Mouse (Mus musculus) induced T-regulatory cell, adult 2 months (primary cell): ENCODE data around the gene Zbtb12.
"Not testable (repeated sequence)": the region's sequence is repeated elsewhere in the genome, so short reads cannot be mapped to it uniquely, and the experiment has no call there.

ENCODE experiments used
- DNase-seq: peaks from one replicate; pipeline ENCODE4 v3.0.0-alpha.2; 2012; ENCODE audit warnings: low read depth

The Zbtb12 gene

DNA sequence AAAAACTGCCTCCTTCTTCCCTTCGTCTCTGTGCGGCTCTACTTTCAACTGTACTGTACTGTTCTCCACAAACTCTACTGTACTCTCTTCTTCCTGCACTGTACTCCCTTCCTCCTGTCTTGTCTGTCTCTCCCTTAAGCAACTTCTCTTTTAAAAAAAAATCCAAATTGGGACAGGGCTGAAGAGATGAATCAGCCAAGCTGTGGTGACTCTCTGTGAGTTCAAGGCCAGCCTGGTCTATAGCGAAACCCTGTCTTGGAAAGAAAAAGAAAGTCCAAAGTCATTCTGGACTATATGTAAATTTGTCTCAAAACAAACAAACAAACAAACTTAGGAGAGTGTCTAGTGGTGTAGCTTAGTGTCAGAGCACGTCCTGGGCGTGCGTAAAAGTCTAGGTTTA is 5.0 kb upstream of the Zbtb12 start:
- DNase-seq, result no peak

DNA sequence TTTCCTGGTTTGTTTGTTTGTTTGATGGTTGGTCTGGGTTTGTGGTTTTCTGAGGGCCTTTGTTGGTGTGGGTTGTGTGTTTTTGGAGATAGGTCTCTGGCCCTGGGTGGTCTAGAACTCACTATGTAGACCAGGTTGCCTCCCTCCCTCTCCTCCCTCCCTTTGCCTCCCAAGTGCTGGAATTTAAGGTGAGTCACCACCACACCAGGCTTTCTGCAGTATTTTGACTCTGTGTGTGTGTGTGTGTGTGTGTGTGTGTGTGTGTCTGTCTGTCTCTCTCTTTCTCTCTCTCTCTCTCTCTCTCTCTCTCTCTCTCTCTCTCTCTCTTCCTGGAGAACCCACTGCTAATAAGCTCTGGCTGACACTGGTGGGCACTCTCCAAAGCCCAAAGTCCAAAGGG is 1.9 kb downstream of the Zbtb12 start:
- DNase-seq, result no peak

DNA sequence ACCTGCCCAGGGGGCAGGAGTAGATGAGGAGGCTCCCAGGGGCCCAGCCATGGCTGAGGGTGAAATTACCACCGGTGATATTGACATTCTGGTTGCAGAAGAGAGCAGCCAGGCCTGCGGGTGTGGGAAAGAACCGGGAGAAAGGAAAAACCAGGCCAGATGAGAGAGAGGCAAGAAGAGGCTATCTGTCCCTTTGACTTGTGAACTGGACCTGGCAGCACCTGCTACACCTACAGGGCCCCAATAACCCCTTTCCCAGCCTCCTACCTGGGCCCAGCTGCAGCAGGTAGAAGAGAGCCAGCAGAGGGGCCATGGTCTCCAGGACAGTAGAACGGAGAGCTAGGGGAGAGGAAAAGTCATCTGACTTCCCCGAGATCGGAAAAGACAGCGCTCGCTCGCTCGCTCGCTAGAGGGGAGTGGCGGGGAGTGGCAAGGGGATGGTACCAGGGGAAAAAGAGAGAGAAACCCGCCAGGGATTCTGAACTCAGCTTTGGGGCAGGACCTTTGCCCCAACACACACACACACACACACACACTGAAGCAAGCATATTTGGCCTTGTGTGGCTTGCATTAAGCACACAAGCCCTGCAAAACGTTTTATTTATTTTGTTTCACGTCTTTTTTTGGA is 2.5 kb downstream of the Zbtb12 start, which contains the start of gene Gm20547:
Gene Gm20547 (minus strand): TSS at position 360 of the 628 bp plus-strand sequence.
- DNase-seq, result no peak

DNA sequence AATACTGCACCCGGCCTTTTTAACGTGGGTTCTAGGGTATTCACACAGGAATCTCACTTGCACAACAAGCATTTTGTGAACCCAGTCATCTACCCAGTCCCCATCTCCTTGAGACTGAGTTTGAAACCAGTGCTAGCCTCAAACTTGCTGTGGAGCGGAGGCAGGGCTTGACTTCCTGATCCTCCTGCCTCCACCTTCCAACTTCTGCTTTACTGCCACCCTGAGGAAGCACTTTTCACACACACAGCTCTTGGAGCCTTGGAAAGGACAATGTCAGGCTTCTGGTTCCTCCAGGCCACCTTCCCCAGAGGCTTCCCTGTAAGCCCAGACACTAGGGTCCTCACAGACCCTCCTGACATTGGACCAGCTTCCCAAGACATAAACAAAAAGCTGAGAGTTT is 4.0 kb downstream of the Zbtb12 start:
- DNase-seq, result no peak

DNA sequence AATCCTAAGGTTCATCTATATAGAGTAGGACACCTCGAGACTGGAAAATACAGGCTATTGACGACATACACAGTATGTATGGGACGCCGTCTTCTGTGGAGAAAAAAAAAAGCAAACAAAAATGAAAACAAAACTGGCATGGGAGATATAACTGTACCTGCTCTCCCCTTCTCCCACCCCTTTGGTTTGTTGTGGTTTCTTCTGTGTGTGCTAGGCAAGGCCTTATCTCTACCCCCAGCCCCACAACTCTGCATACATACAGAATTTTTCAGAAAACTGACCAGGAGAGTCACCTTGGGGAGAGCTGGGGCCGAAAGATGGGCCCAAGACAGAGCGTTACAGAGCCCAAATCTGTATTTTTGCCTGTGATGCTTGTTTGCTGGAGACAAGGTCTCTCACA is 5.4 kb downstream of the Zbtb12 start:
- no peak for DNase-seq

DNA sequence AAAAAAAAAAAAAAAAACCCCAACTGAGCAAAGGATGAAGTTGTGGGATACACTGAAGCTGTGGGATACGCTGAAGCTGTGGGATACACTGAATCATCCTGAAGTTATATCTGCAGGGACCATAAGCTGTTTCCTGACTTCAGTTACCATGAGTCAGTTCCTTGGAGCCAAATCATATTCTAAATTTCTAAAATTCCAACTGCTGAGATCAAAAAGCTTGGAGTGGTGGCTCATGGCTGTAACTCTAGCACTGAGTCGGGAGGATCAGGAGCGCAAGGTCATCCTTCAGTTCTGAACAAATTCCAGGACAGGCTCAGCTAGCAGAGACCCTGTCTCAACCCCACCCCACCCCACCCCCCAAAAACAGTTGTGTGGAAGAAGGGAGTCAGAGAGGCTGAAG is 6.3 kb downstream of the Zbtb12 start:
- no peak for DNase-seq

DNA sequence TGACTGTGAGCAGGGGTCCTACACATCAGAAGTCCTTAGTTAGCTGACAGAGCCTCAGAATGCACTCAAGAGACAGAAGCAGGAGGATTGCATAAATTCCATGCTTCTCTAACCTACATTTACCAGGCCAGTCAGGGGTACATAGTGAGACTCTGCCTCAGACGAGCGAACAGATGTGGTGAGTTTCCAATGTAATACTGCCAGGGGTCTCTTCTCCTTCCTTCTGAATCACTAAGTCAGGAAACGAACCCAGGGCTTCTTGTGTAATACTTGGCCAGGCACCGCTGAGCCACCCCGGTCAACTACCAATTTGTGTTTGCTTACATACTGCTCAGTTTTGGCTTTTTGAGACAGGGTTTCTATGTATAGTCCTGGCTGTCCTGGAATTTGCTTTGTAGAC is 8.7 kb downstream of the Zbtb12 start:
- no peak for DNase-seq

DNA sequence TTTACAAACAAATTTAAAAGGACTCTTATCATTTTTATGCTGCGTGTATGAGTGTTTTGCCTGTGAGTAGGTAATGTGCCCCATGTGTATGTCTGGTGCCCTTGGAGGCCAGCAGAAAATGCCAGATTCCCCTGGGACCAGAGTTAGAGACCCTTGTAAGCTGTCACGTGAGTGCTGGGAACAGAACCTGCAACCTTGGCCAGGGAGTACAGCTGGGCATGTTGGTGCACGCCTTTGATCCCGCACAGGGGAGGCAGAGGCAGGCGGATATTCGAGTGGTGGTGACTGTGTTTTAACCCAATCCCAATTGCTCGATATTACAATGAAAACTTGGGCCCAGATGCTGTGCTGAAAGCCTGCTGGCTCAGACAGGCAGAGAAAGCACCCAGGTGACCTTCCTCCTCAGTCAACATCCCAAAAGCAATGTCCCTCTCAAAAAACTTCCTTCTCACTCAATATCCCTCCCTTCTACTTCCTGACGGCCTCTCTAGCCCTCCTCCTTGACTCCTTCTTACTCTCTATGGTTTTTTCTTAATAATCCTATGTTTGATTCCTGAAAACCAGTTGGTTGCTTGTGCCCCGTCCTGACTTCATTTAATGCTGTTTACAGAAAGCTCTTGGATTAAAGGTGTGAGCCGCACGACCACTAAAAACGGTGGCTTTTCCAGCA is 10.9 kb downstream of the Zbtb12 start:
- no peak for DNase-seq

DNA sequence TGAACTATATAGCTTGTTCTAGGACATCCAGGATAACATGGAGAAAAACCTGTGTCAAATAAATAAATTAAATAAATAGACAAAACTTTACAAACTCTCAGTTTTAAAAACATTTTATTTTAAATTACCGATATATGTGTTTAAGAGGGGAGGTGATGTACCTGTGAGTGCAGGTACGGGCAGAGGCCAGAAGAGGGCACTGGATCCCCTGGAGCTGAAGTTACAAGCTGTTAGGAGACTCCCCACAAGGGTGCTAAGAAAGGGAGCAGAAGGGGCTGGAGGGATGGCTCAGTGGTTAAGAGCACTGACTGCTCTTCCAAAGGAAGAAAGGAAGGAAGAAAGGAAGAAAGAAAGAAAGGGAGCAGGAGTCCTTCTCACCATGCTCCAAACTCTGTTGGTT is 12.1 kb downstream of the Zbtb12 start:
- DNase-seq, result no peak

DNA sequence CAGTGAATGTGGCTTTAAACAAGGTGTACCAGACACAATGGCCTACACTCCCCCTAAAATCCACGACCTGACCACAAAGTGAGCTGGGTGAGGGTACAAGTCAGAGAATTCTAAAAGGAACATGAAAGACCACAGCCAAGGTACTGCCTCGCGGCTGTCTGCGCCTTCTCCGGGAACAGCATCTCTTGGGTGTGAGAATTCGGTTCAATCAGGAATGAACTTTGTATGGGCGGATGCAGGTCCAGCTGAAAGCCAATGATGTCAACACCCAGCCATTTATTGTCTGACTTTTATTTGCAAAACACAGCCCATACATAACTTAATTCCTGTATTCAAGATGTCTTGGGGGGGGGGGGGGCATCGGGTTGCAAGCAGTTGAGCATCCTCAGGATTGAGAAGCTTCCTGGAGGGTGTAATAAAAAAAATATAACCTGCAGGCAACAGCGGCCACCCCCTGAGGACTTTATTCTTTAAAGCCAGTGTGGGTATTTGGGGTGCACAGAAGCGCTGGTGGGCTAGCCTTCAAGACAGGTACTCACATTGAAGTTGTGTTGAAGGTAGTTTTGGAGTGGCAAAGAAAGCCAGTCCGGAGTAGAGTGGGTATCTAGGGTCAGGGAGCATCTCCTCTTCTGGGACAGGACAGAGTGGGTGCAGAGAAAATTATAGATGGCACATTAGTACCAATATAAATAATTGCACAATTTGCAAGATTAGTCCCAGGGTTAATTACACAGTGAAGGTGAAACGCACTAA is 14.0 kb downstream of the Zbtb12 start:
- DNase-seq, result no peak

DNA sequence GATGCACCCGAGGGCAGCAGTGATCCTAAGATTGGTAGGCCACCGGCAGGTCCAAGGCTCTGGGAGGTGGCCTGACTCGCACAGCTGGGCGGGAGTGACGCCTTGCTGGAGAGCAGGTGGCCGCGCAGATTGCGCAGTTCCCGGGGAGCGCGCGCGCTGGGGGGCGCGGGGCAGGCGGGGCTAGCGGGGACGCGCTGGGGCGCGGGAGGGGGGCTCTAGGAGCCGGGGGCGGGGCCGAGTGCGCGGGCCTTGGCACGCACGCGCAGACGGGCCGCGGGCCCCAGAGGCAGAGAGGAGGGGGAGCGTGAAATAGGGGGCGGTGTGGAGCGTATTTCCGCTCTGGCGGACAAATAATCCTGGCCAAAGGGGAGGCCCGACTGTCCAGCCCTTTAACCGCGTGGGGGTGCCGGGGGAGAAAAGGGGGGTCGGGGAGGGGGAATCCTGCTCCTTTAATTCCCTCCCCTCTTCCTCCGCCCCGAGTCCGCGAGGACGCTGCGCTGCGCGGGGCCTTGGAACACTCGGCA is 14.9 kb downstream of the Zbtb12 start:
- DNase-seq, result peak; percentile 93

DNA sequence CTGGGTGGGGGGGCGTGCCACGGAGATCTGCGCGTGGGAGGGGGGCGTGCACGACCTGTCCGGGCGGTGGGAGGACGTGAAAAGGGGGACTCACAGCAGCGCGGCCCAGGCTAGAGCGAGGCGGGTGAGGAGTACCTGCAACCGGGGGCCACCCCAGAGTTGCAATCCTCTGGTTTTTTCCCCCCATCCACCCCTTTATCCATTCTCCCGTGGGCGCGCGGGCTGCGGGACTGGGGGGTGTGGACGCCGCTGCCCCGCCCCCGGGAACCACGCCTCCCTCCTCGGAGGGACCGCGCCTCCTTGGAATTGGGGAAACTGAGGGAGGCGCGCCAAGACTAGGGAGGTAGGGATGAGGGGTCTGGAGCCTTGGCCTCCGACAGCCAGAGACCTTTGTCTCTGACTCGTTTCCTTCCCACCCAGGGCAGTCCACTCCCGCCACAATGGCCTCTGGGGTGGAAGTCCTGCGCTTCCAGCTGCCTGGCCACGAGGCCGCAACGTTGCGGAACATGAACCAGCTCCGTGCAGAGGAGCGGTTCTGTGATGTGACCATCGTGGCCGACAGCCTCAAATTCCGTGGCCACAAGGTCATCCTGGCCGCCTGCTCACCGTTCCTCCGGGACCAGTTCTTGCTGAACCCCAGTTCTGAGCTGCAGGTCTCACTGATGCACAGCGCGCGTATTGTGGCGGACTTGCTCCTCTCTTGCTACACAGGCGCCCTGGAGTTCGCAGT is 15.7 kb downstream of the Zbtb12 start:
- peak; percentile 56 for DNase-seq

DNA sequence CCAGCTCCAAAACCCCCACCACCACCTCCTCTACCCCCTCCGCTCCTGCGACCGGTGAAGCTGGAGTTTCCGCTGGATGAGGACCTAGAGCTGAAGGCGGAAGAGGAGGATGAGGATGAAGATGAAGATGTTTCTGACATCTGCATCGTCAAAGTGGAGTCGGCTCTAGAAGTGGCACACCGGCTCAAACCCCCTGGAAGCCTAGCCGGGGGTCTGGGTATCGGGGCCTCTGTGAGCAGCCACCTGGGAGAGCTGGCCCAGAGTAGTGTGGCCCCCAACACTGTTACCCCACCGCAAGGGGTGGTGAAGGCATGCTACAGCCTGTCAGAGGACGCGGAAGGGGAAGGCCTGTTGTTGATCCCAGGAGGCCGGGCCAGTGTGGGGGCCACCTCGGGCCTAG is 16.4 kb downstream of the Zbtb12 start:
- DNase-seq, result no peak

DNA sequence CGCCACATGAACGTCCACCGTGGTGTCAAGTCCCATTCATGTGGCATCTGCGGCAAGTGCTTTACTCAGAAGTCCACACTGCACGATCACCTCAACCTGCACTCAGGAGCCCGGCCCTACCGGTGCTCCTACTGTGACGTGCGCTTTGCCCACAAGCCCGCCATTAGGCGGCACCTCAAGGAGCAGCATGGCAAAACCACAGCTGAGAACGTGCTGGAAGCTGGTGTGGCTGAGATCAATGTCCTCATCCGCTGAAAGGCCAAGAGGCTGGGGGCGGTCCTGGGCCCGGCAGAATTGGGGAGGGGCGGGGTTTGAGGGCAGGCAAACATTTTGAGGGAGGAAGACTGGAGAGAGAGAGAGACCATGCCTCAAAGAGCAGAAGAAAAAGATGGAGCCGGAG is 17.1 kb downstream of the Zbtb12 start:
- DNase-seq, result peak; percentile 82

DNA sequence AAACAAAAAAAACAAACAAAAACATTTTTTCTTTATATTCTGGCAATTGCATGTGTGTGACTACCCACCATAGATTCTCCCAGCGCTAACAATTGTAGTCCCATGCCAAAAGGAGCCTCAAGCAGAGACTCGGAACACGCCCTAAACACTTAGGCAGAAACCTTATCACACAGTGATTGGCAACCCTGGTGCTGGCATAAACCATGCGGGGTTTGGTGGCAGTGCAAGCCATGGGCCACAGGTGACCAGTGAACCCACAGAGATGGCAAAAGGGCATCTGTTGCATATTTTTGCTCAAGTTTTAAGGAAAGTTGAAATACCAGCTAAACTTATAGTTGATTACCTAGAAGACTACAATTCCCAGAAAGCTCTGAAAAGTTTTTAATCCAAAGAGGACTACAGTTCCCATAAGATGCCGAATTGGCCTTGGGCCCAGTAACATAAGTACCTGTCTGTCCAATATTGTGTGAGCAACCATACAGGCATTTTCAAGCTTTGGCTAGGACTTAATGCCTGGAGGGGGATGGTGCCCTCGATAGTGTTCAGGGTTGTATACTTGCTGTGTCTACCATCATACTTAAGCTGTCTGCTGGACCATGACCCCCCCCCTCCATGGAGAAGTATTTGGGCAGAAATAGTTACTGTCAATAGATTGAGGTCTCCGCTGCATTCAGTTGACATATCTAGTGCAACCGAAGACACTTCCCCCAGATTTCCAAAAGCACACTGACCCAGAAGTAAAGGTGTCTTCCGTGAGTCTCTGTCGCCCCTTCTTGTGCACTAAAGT is 18.3 kb downstream of the Zbtb12 start:
- DNase-seq, result no peak

DNA sequence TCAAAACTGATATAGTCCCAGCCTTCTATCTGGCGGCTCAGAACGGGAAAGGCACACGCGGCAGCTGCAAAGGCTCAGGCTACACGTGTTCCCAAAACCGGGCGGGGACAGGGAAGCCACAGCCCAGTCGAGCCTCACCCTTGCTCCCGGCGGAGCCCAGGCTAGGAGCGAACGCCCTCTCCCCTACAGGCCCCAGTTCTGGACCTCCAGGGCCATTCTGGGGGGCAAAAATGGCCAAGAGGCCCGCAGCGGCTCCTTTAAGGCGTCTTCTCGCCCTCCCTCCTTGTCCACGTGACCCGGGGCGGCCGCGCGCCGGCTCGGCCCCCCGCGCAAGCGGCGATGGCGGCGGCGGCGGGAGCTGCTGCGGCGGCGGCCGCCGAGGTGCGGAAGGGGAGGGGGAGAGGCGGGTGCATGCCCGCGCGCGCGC is 18.9 kb downstream of the Zbtb12 start, which contains the start of the genes C2 and Ehmt2:
Gene C2 (minus strand): TSS at position 106 of the 427 bp plus-strand sequence.
Gene Ehmt2 (plus strand): TSS at position 310 of the 427 bp plus-strand sequence.
- peak; percentile 83 for DNase-seq

DNA sequence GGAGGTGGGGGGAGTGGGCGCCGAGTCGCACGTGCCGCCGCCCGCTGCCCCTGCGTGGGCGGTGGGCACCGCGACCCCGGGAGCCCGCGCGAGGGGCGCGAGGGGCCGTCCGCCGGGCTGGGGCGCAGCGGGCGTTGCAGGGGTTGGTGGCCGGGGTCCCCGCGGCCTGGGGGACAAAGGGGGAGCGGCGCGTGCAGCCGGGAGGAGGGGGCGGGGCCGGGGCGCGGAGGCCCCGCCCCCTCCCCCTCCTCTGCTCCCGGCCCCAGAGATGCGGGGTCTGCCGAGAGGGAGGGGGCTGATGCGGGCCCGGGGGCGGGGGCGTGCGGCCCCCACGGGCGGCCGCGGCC is 19.4 kb downstream of the Zbtb12 start:
- peak; percentile 48 for DNase-seq

DNA sequence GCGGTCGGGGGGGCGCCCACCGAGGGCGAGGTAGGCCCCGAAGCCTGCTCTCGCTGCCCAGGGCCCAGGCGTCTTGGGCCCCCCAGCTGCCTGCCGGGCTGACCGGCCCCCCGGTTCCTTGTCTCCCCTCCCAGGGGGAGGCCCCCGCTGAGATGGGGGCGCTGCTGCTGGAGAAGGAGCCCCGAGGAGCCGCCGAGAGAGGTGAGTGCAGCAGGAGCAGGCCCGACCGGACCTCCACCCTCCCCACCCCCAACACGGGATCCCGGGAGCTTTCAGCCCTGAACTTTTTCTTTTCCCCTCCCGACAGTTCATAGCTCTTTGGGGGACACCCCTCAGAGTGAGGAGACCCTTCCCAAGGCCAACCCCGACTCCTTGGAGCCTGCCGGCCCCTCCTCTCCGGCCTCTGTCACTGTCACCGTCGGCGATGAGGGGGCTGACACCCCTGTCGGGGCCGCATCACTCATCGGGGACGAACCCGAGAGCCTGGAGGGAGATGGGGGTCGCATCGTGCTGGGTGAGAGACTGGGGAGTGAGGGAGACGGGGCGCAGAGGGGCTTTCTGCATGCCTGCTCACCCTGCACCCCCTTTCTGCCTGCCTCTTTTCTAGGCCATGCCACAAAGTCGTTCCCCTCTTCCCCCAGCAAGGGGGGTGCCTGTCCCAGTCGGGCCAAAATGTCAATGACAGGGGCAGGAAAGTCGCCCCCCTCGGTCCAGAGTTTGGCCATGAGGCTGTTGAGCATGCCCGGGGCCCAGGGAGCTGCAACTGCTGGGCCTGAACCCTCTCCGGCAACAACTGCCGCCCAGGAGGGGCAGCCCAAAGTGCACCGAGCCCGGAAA is 20.0 kb downstream of the Zbtb12 start:
- DNase-seq, result peak; percentile 60

DNA sequence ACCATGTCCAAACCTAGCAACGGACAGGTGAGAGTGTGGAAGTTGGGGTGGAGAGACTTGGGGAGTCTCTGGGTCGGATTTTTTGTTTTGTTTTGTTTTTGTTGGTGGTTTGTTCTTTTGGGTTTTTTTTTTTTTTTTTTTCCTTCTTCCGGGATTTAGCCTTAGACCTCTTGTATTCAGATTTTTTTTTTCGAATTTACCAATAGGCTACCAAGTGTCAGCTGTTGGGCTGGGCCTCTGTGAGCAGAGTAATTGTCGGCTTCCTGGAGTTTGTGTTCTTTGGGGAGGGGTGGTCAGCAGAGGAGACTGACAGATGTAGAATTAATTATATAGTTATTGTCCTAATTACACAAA is 20.6 kb downstream of the Zbtb12 start:
- peak; percentile 81 for DNase-seq

DNA sequence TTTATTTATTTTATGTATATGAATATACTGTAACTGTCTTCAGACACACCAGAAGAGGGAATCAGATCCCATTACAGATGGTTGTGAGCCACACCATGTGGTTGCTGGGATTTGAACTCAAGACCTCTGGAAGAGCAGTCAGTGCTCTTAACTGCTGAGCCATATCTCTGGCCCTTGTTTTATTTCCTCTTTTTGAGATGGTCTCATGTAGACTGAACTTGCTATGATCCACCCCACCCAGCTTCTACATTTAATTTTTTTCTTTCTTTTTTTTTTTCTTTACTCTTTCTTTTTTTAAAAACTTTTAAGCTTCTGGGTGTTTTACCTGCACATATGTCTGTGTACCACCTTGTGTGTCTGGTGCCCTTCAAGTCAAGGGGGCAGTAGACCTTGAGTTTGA is 21.5 kb downstream of the Zbtb12 start:
- not testable (repeated sequence) for DNase-seq

DNA sequence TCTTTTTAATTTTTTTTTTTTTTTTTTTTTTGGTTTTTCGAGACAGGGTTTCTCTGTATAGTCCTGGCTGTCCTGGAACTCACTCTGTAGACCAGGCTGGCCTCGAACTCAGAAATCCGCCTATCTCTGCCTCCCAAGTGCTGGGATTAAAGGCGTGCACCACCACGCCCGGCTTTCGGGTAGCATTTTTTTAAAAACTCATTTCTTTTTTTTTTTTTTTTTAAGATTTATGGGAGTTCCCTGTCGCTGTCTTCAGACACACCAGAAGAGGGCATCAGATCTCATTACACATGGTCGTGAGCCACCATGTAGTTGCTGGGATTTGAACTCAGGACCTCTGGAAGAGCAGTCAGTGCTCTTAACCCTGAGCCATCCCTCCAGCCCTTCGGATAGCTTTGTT is 22.7 kb downstream of the Zbtb12 start:
- not testable (repeated sequence) for DNase-seq
